Mouse (Mus musculus): ENCODE results near the gene Pigl.
"Not testable (repeated sequence)": the region's sequence is repeated elsewhere in the genome, so short reads cannot be mapped to it uniquely, and the experiment has no call there.

The Pigl gene

GRCm38 (mm10) chr11:62470451-62470850 lies 12.2 kb downstream of the Pigl start:
- no peak for DNase-seq (ENCODE audit: low spot score)

- no peak for DNase-seq (ENCODE audit: low spot score)
Measured at GRCm38 (mm10) chr11:62473516-62473915, 15.3 kb downstream of the Pigl start.

- DNase-seq (ENCODE audit: low spot score), result no peak
Measured at GRCm38 (mm10) chr11:62476156-62476555, 17.9 kb downstream of the Pigl start.

GRCm38 (mm10) chr11:62478931-62479330 lies 20.7 kb downstream of the Pigl start:
- no peak for DNase-seq (ENCODE audit: low spot score)

- DNase-seq (ENCODE audit: low spot score), result no peak
Measured at GRCm38 (mm10) chr11:62479581-62479980, 21.3 kb downstream of the Pigl start.

- DNase-seq (ENCODE audit: low spot score), result no peak
Measured at GRCm38 (mm10) chr11:62486949-62487348, 28.7 kb downstream of the Pigl start.

- no peak for DNase-seq (ENCODE audit: low spot score)
Measured at GRCm38 (mm10) chr11:62487540-62488350, 29.5 kb downstream of the Pigl start.

GRCm38 (mm10) chr11:62493701-62494100 lies 35.4 kb downstream of the Pigl start:
- DNase-seq (ENCODE audit: low spot score), result no peak

- DNase-seq (ENCODE audit: low spot score), result no peak
Measured at GRCm38 (mm10) chr11:62494754-62495275, 36.6 kb downstream of the Pigl start.

GRCm38 (mm10) chr11:62495276-62495801 lies 37.1 kb downstream of the Pigl start:
- no peak for DNase-seq (ENCODE audit: low spot score)

- DNase-seq (ENCODE audit: low spot score), result no peak
Measured at GRCm38 (mm10) chr11:62496151-62496715, 38.0 kb downstream of the Pigl start.

GRCm38 (mm10) chr11:62497181-62497580 lies 38.9 kb downstream of the Pigl start:
- DNase-seq (ENCODE audit: low spot score), result no peak

GRCm38 (mm10) chr11:62498802-62499201 lies 40.5 kb downstream of the Pigl start:
- no peak for DNase-seq (ENCODE audit: low spot score)

GRCm38 (mm10) chr11:62500529-62500928 lies 42.3 kb downstream of the Pigl start:
- no peak for DNase-seq (ENCODE audit: low spot score)

GRCm38 (mm10) chr11:62507683-62508082 lies 49.4 kb downstream of the Pigl start:
- no peak for DNase-seq (ENCODE audit: low spot score)

- not testable (repeated sequence) for DNase-seq (ENCODE audit: low spot score)
Measured at GRCm38 (mm10) chr11:62508365-62508764, 50.1 kb downstream of the Pigl start.

GRCm38 (mm10) chr11:62508816-62509215 lies 50.6 kb downstream of the Pigl start:
- not testable (repeated sequence) for DNase-seq (ENCODE audit: low spot score)

- no peak for DNase-seq (ENCODE audit: low spot score)
Measured at GRCm38 (mm10) chr11:62509571-62509970, 51.3 kb downstream of the Pigl start.

- no peak for DNase-seq (ENCODE audit: low spot score)
Measured at GRCm38 (mm10) chr11:62510956-62511355, 52.7 kb downstream of the Pigl start.

- DNase-seq (ENCODE audit: low spot score), result no peak
Measured at GRCm38 (mm10) chr11:62511444-62512202, 53.4 kb downstream of the Pigl start.

GRCm38 (mm10) chr11:62512529-62513080 lies 54.3 kb downstream of the Pigl start:
- no peak for DNase-seq (ENCODE audit: low spot score)

- no peak for DNase-seq (ENCODE audit: low spot score)
Measured at GRCm38 (mm10) chr11:62513311-62513710, 55.1 kb downstream of the Pigl start.
